Mouse (Mus musculus) v-Abl transformed pro-B cells (cell line): ENCODE measurements around the gene Zdhhc1.

Experiments used
- in situ Hi-C, 2 experiments: fragments of 400-800 bp; cut with MboI; formaldehyde crosslinking; loops; one replicate each; pipeline ENCODE4 v1.15.1; 2025; ENCODE audit not compliant: unreplicated experiment in 2 of 2

Gene Zdhhc1

GRCm38 (mm10) chr8:105496439-105497180, at the start of gene Zdhhc1:
Gene Zdhhc1, minus strand, starts transcription at chr8:105496902.
- in situ Hi-C loops: no loop called here

DNA sequence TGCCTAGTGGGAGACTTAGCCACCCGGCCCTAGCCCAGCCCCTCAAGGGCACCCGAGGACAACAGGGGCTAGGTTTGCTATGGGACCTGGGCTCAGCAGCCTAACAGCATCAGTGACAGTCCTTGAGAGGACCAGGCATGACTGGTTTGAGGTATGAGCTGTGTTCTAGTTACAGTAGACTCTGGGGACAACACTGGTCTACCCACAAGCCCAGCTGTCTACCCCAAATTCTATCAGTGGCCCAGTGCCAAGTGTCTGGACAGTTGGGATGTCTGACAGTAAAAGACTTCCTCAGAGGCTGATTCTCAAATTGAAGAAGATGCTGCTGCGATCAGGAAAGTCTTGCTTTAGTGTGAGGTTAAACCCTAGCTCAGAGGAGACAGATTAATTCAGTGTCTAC, 48.5 kb upstream of the Zdhhc1 start:
- in situ Hi-C loops: no loop called here

DNA sequence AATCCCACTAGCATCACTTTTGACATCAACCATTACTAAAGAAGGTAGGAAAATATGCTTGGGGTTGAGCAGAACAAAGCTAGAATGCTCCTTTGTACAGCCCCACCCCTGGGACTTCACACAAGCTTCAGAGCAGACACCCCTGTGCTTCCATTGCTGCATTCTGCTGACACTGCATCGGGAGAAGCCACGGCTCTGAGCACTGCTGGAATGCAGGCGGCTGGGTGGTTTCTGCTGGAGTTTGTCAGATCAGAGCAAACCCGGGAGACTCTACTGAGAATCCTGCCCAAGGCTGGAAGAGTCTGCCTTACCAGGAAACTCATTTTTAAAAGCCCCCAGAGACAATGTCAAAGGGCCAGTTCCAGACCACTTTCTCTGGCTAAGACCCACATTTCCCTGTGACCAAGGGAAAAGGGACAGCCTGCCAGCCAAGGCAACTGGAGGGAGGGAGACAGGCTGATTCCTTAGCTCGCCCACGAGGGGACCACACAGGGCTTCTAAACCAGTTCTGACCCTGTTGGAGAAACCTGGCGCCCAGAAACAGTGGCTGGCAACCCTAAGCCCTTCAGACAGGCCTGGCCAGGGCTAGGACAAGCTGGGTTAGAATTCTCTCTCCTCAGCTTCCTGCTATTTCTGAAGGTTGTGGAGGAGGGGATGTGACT, 48.0 kb upstream of the Zdhhc1 start:
- in situ Hi-C loops: no loop called here

DNA sequence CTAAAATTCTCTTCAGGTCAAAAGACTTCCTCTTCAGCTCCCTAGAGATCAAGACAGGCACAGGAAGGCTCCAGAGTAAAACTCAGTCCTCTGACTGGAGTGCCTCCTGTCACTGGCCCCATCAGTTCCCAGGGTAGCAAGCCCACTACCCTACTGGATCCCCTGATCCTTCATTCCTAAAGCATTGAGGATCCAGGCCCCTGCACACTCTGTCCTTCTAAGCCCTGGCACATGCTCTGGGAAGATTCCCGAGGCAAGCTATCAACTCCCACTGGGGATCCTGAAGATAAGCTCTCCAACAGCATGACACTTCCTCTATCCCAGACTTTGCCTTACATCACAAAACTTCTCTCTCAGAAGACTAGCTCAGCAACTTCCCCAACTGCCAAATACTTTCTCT, 47.0 kb upstream of the Zdhhc1 start:
- in situ Hi-C loops: no loop called here

DNA sequence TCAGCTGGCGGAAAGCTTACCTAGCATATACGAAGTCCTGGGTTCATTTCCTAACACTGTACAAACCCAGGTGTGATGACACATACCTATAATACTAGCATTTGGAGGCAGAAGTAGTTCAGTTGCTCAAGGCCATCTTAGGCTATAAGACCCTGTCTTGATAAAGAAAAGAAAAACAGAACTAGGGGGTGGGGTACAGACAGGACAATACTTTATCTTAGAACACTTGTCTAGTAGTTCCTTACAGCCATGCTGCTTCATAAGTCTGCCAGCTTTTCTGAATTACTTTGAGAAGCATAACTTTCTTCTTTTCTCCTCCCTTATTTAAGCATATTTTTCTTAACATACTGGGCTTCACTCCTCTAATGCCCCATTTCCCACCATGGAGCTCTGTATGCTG, 46.1 kb upstream of the Zdhhc1 start:
- in situ Hi-C loops: no loop called here

- in situ Hi-C loops: no loop called here
Measured at GRCm38 (mm10) chr8:105542032-105542656, 45.4 kb upstream of the Zdhhc1 start.

GRCm38 (mm10) chr8:105538940-105539339, 42.2 kb upstream of the Zdhhc1 start:
- in situ Hi-C loops: no loop called here

GRCm38 (mm10) chr8:105537011-105537677, 40.4 kb upstream of the Zdhhc1 start:
- in situ Hi-C loops: no loop called here

- in situ Hi-C loops: no loop called here
Measured at GRCm38 (mm10) chr8:105536546-105536945, 39.8 kb upstream of the Zdhhc1 start.

DNA sequence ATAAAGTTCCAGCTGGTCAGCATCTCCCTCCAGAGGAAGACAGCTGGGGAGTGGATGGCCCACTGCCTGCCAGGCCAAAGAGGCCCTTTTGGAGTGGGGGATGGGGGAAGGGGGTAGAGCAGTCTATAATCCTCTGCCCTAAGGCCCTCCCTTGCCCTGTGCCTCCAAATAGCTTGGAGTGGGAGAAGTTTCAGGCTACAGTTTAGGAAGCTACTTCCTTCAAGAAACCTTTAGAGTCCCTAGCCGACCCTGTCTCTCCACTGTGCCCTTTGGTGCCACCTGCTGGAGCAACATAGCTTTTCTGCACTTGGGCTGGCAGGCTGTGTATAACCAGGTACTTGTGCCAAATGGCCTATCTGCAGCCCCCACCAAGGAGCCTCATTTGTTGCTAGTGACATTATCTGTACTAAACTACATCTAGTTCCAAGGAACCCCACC, 37.2 kb upstream of the Zdhhc1 start:
- in situ Hi-C loops: no loop called here

GRCm38 (mm10) chr8:105533439-105533838, 36.7 kb upstream of the Zdhhc1 start:
- in situ Hi-C loops: no loop called here

- in situ Hi-C loops: no loop called here
Measured at GRCm38 (mm10) chr8:105531774-105532173, 35.1 kb upstream of the Zdhhc1 start.

DNA sequence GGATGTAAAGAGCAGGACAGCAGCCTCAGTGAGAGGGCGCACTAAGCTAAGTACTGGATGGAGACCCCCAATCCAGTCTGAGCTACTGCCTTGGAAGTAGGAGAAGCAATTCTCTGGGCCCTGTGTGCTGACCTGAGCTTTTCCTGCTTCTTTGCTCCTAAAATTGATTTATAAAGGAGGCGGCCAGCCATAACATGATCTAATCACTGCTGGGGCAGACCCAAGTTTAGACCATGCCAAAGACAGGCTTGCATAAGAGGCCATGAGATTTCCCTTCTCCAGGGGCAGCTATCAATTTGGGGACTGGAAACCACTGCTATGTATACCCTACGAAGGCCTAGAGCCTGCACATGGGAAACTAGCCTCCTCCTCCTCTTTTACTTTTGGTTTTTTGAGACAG, 32.6 kb upstream of the Zdhhc1 start:
- in situ Hi-C loops: no loop called here

DNA sequence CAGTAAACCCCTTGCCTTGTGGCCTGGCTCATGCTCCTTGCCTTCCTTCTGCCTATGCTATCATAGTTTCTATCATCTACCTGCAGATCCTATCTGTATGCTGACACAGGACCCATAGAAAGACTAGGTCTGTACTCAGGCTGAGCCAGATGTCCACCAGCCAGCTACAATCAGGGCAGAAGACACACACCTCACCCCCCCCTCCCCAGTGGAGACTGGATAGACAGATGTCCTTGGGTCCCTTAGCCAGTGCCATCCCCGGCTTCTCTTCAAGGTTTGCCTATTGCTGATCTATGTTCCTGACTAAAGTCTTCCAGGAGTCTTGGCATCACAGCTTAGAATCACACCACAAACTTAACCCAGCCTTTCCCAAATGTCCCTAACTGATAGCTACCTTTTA, 31.5 kb upstream of the Zdhhc1 start:
- in situ Hi-C loops: no loop called here

GRCm38 (mm10) chr8:105527110-105527509, 30.4 kb upstream of the Zdhhc1 start:
- in situ Hi-C loops: no loop called here

- in situ Hi-C loops: no loop called here
Measured at GRCm38 (mm10) chr8:105522890-105523289, 26.2 kb upstream of the Zdhhc1 start.

- in situ Hi-C loops: no loop called here
Measured at GRCm38 (mm10) chr8:105521995-105522769, 25.5 kb upstream of the Zdhhc1 start.

DNA sequence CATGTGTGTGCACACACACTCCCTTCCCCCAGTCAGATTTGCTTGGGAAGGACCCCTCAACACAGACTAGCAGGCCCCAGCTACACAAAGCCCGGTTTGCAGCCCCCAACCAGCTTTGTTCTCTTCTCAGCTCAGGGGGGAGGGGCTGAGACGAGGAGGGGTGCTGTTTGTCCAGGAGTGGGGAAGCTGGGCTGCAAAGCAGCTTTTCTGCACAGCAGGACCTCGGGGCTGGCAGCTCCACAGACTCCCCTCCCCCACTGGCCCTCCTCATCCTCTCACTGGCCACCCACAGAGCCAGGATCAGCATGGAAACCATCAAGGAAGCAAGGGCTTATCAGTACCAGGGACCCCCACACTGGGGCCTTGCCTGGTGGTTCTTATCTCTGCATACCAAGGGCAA, 24.4 kb upstream of the Zdhhc1 start:
- in situ Hi-C loops: no loop called here

GRCm38 (mm10) chr8:105520521-105520920, 23.8 kb upstream of the Zdhhc1 start:
- in situ Hi-C loops: no loop called here

DNA sequence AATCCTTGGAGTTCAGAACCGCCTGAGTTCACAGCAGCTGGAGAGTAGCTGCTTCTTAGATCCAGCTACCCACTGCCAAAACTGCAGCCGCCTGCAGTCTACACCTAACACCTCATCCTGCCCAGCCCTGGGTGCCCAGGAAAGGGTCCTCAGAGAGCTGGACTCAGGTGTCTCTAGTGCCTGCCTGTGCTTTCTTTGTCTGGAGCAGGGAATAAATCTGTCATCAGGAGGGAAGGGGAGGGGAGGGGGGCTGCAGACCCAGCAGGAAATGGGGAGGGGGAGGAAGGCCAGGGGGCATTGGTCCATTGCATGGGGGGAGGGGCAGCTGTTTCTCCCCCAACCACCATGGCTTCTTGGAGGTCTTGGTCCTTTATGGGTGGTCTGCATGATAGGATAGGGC, 22.9 kb upstream of the Zdhhc1 start:
- in situ Hi-C loops: loop anchor here (5.0 kb wide), 1 partner anchor 33 kb away; no protein-coding TSS in a partner anchor
